9 mouse cellular contexts compared by ENCODE assay signal in genomic region chr15:78368926-78369346, GRCm38 (mm10). TPM values are rescaled to one million over a fixed set of nuclear protein-coding genes. Genes with fewer than 3 reads are reported as not detected.
DNase-seq lines count a peak whose midpoint lies in the region; ATAC-seq lines count a peak whose summit lies in the region.
"Had no signal": no experiment of that assay in that cellular context is flagged by ENCODE, and none has a peak within 500 bp of the region (broad histone marks: within the 10 kb centered on the region; RNA-seq: fewer than 3 reads in every experiment).

No protein-coding gene starts in this region.

- peaks cover 39% of the 10 kb centered on the region for H3K27me3 ChIP-seq in limb, embryonic 10.5 days (ENCODE audit: low read depth, poor library complexity, severe bottlenecking)

- peak; percentile 81 for ATAC-seq in monocyte, adult 5-6 weeks (replicated peaks; ENCODE audit: insufficient number of reproducible peaks, low FRiP score, low TSS enrichment, poor library complexity, severe bottlenecking)

- no peaks in the 10 kb centered on the region for H3K9me3 ChIP-seq in limb, embryonic 10.5 days (replicated peaks)
- H3K9me3 ChIP-seq: limb, embryonic 15.5 days had no signal

- H3K27ac ChIP-seq in limb, embryonic 10.5 days, result no peak overlapping the region
- H3K27ac ChIP-seq: limb, embryonic 15.5 days had no signal

- intact Hi-C loops in gastrocnemius, postnatal 14 days (cut with DNase I; ENCODE audit: low total_unique reads), result no loop called here

- no peaks in the 10 kb centered on the region for H3K4me1 ChIP-seq in limb, embryonic 10.5 days
- H3K4me1 ChIP-seq: limb, embryonic 15.5 days had no signal

- H3K4me3 ChIP-seq in limb, embryonic 10.5 days, result no peak overlapping the region
- H3K4me3 ChIP-seq: limb, embryonic 15.5 days had no signal

- no peaks in the 10 kb centered on the region for H3K36me3 ChIP-seq in limb, embryonic 10.5 days
- H3K36me3 ChIP-seq: limb, embryonic 15.5 days had no signal

- 16% methylated on average over 8 of the region's 8 CpGs for WGBS in limb, embryonic 10.5 days

- DNase-seq in kidney, adult 9 months, result peak; percentile 22
- no peak for DNase-seq in kidney, adult 11 months
- peak; percentile 35 for DNase-seq in ES-CJ7 (ENCODE audit: low read depth, low spot score)
- peak; percentile 32 for DNase-seq in brain, adult 2 months (ENCODE audit: low read depth, low spot score)
- DNase-seq in gastrocnemius, postnatal 14 days, result peak; percentile 27
- DNase-seq in limb, embryonic 10.5 days (ENCODE audit: low spot score), result peak; percentile 68
- DNase-seq in thymus, postnatal 36 days, result peak; percentile 37 to 52

RNA-seq across cellular contexts. Expression of gene Tex33, which starts 26.8 kb away (rescaled TPM):
- total RNA-seq in gastrocnemius, postnatal 14 days (2021), result not detected
- polyA plus RNA-seq in limb, embryonic 10.5 days (2016; fragmentation: Nextera tagmentation; extraction: Ambion mirVana), result not detected in 2 replicates
- total RNA-seq in monocyte, adult 5-6 weeks (2017), result 5.0 TPM in 1 of 3 replicates, not detected in the others
- polyA plus RNA-seq: limb, embryonic 15.5 days had no signal

RNA-seq across cellular contexts. Expression of gene Tst, which starts 36.8 kb away (rescaled TPM):
- total RNA-seq in gastrocnemius, postnatal 14 days (2021), result 10 to 100 TPM; 19.6 to 21.2 TPM
- 8.1 and 8.5 TPM in 2 replicates for polyA plus RNA-seq in limb, embryonic 10.5 days (2016; fragmentation: Nextera tagmentation; extraction: Ambion mirVana)
- 2.2 TPM in 1 of 3 replicates, not detected in the others for total RNA-seq in monocyte, adult 5-6 weeks (2017)

RNA-seq across cellular contexts. Expression of gene Mpst, which starts 37.3 kb away (rescaled TPM):
- total RNA-seq in gastrocnemius, postnatal 14 days (2021), result 10 to 100 TPM; 49.4 to 49.8 TPM
- 1.1 and 2.1 TPM in 2 replicates for polyA plus RNA-seq in limb, embryonic 10.5 days (2016; fragmentation: Nextera tagmentation; extraction: Ambion mirVana)
- total RNA-seq in monocyte, adult 5-6 weeks (2017), result 5.8 to 10.2 TPM (median 8.7 TPM) in 3 replicates

RNA-seq across cellular contexts. Expression of gene Csf2rb, which starts 43.4 kb away (rescaled TPM):
- total RNA-seq in gastrocnemius, postnatal 14 days (2021), result 1 to 10 TPM; 1.1 to 2.1 TPM
- polyA plus RNA-seq in limb, embryonic 10.5 days (2016; fragmentation: Nextera tagmentation; extraction: Ambion mirVana), result 1.5 and 3.3 TPM in 2 replicates
- 52.3 to 134 TPM (median 103 TPM) in 3 replicates for total RNA-seq in monocyte, adult 5-6 weeks (2017)

RNA-seq across cellular contexts. Expression of gene Kctd17, which starts 59.4 kb away (rescaled TPM):
- 10 to 100 TPM; 34.6 to 41.4 TPM for total RNA-seq in gastrocnemius, postnatal 14 days (2021)
- polyA plus RNA-seq in limb, embryonic 10.5 days (2016; fragmentation: Nextera tagmentation; extraction: Ambion mirVana), result 42.8 and 49.9 TPM in 2 replicates
- total RNA-seq in monocyte, adult 5-6 weeks (2017), result 4.6 to 6.1 TPM (median 5.0 TPM) in 3 replicates
